Mouse (Mus musculus) lung, postnatal 0 days (tissue): ENCODE data around the gene Tada3.

ENCODE experiments used
- CTCF ChIP-seq: IDR thresholded peaks from 2 replicates; pipeline ENCODE4 v1.5.1; 2016; ENCODE audit warnings: antibody characterized with exemption, mild to moderate bottlenecking
- EP300 ChIP-seq: IDR thresholded peaks from 2 replicates; pipeline ENCODE4 v1.6.1; 2016; ENCODE audit warnings: antibody characterized with exemption, mild to moderate bottlenecking, control low read depth

GRCm38 (mm10) chr6:113367574-113367973 lies 10.1 kb downstream of the Tada3 start:
- no peak for TF ChIP-seq CTCF
- TF ChIP-seq EP300 = no peak
